Mouse (Mus musculus) megakaryocyte progenitor cell, adult 5-6 weeks (primary cell): ENCODE data around the gene Trio. TPM values are rescaled to one million over a fixed set of nuclear protein-coding genes. Genes with fewer than 3 reads are reported as not detected.

Source experiments
- ATAC-seq: replicated peaks from 2 replicates; pipeline ENCODE4 v1.8.0; 2016; ENCODE audit warnings: mild to moderate bottlenecking, moderate TSS enrichment, inconsistent platforms; ENCODE audit not compliant: poor library complexity
- total RNA-seq, 2 experiments: library from RNA; stranded (forward) in 1 of 2; stranded (reverse) in 1 of 2; fragments of 157-497, 149-512 nt in 1 of 2; fragments of 200-1000 nt in 1 of 2; gene quantifications; 2 replicates each; pipeline versions ENCODE4 v1.2.3 to v1.2.4; 2015 to 2017

Gene Trio
- total RNA-seq, 2 experiments from 2014 or later, result 19.4 to 20.2 TPM

DNA sequence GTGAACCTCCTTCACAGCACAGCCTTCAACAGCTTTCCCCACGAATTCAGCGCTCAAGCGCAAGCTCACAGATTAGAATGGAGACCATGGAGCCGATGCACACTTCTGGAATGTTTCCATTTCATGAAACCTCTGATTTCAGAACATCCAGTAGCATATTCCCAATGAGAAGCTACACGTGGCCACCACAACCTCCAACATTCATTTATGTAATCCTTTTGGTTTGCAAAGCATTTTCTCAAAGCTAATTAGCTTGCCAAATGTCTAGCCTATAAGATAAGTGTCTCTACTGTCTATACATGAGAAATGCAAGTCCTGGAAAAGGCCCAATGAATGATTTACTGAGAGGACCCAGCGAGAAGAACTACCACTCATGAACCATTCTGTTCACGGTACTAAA is 74.5 kb downstream of the Trio start:
- ATAC-seq, result no peak

DNA sequence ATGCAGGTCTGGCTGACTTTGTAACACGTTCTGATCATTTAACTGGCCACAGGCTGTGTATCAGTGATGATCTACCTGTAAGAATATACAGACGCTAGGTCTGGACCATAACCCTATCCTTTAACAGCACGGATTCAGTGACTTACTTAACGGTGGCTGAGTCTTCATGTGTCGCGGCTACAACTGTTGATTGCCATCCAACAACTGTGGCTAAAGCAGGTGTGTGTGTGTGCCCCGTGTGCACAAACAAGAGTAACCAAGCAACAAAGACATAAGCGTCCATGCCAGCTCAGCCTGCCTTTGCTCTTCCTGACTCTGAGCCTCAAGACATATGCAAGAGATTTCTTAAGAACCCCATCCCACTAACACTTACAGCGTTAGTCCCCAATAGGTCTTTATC is 76.5 kb downstream of the Trio start:
- no peak for ATAC-seq

DNA sequence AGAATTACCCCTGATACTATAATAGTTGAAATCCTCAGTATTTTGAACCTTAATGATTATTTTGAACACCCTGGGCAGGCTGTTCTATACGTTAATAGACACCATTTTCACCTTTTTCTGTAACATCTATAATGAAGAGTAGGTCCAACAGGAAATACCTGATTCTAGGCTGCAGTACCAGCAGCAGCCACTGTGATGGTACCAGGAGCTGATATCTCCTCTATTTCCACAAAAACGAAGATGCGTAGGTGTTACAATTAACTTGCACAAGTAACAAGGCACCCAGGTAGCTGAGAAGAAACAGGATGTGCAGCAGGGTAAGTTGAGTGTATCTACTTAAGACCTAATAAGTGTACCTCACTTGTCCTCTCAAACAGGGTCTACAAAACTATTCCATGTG is 77.8 kb downstream of the Trio start:
- 0 out of 2 replicates have a peak, but pooled peaks have one; percentile 46 for ATAC-seq

DNA sequence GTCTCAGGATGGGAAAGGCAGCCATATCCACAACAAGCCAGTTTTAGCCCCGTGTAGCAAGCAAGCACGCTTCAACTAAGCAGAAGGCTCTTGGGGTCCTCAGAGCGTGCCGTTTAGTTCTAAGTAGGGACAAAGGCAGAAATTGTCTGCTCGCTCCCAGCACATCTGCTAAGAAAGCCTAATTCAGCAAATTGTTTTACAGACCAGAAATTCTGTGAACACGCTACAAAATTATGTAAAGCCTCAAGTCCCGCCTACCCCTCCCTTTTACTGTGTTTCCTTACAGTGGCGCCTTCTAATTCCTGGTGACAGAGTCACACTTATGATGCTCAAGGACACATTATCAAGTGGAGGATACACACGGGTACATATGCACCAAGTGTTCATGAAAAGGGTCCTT is 80.1 kb downstream of the Trio start:
- ATAC-seq, result no peak

DNA sequence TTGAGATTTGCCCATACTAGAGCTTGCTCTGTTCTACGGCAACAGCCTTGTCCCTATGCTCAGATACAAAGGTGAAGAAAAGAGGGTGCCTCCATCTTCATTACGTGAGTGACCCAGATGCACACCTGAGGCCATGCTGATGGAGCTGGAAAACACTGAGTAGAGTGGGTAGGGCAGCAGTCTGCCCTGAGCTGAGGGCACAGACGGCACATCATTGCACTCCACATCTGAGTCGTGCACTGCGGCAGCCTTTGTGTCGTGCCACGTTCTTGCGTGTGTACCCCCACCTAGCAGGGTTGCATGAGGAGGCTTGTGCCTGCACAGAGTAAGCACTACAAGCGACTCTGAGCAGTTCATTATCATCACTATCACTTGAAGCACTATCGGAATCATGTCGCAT is 80.8 kb downstream of the Trio start:
- no peak for ATAC-seq

DNA sequence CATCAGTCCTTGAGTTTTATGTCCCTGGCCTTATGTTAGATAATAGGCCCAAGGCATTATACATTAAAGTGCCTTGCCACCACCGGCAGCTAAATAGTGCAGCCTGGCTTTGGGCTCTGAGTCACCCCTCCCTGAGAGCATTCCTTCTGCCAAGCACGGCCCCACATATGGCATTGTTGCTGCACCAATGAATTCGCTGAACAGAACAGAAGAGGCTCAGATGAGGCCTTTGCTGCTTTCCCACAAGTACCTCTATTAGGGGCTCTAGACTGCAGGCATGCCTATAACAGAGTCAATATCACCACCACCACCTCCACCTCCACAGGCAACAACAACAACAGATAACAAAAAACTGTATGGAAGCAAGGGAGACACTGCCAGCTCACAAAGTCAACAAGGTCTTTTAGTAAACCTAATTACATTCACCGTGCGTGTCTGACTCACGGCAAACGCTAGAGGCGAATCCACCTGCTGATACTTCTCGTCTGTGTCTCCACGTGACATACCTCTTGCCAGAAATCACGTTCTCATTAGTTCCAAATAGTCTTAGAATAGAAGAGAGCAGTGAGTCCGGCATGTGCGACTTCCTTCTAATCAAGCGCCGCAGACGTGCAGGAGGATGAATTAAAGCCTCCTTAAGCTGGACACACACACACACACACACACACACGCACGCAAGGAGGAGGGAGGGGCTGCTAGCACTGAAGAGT is 82.0 kb downstream of the Trio start:
- ATAC-seq, result no peak

DNA sequence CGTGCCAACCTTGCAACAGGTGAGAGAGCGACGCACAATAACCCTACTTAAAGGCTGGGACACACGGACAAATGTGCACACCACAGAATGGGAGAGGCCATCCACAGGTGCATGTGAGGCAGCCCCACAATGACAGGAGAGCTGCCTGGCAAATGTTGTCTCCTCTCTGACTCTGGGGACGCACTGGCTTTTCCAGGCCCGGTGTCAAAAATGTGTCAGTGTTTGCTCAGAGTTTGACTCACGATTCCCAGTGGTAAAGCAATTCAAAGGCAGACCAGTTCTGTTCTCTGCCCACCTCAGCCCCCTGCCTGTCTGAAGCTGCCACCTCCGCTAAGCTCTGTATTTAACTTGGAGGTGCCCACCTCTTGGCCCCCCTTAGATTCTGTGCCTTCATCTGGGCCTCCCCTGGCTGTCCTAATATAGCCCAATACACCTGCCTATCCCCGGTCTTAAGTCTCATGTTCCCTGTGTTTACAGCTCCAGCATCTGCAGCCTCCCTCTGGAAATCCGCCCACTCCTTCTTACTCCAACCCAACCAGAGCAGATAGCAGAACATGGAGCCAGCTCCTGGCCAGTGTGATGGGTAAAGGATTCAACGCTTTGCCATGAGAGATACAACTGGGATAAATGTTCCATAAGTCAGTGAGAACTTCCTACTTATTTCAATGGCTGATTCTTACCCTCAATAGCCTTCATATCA is 83.3 kb downstream of the Trio start:
- ATAC-seq, result no peak

DNA sequence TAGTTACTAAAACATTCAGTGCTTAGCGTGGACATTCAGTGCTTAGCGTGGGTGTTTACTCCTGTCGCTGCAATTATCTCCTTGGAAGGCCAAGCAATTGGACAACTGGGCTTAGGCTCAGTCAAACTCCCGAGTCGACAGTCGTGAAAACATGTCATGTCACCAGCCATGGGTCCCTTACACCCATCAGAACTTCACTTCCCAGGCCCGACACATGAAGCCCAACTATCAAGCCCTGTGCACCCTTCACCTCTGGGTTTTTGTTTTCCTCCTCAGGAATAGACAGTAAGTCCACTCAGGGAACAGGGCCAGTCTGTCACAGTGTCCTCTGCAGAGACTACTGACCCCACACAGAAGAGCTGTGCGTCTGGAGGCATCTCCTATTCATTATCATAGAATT is 84.2 kb downstream of the Trio start:
- no peak for ATAC-seq

DNA sequence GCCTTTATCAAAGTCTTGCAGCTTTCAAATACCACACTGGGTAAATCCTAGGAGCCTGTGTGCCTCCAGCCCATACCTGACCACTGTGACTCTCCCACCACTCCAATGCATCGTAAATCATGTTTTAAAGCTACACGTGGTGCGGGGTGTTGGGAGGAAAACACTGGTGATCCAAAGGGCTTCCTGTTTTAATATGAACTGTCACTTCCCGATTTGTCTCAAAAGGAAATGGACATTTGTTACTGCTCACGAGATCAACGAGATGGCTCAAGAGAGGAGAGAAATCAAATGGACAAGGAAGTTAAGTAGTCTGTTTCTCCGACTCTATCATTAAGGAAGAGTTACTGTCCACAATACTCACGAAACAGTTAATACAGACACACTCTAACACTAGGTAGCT is 84.6 kb downstream of the Trio start:
- ATAC-seq, result peak; percentile 68

DNA sequence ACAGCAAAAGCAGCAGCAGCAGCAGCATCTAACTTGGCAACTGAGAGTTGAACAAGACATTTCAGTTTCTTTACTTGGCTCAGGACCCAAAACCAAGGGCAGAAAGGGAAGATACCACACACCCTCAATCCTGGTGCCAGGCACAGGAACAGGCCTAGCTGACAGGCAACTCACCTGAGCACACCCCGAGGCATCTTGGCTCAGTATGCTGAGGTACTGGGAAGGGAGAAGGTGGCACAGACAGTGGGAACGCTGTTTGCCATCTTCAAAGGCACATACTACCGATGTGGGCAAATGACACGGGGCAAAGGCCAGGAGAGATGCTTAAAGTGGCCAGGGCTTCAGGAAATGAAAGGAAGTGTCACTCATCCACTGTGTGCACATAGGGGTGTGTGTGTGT is 85.6 kb downstream of the Trio start:
- no peak for ATAC-seq

DNA sequence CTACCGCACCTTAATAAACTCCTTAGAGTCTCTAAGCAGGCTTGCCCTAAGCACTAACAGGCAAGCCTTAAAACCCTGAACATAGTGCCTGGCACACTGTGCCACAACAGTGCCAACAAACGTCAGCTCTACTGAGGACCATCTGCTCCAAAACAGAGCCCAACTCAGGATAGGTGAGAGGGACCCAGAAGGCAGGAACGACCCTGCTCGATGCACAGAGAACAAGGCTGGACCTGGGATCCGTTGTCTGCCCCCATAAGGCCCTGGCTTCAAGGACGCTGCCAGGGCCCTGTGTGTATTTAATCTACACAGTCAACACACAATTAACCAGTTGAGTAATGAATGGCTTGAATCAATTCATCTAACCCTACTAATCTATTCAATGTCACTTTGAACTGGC is 86.8 kb downstream of the Trio start:
- no peak for ATAC-seq

DNA sequence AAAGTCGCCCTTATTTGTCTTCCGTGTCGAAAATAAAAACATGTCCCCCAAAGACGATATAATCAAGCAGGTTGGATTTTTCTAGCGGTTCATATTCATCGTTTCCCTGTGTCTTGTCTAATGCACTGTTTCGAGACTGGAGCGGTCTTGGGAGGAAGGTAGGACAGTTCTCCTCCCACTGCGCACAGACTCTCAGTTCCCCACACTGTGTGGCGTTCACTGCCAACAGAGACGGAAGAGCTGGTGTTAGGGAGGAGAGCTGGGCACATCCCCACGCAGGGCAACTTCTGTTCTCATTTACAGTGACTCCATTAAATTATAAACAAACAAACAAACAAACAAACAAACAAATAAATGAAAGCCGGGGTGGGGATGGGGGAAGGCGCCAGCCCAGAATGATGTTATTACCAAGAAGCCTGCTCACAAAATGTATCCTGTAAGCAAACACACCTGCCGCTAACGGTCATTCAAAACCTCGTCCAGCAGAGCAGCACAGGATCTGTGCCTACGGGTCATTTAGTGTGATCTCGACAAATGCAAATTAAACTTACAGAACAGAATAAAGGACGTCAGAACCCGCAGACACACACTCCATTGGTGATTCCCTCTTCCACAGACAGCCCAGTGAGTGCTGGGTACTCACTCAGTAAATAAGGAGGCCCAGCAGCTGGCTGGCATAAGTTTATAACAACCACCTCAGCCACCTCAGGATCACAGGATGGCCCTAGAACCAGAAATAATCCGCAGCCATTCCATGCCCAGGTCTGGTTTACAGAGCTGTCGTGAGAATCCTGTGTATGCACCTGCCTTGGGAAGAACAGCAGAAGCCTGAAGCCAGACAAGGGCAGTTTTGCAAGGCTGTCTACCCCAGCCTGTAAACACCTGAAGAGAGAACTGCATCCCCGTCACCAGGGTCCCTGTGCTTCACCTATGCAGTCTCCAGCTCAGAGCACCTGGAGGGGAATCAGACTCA is 87.5 kb downstream of the Trio start:
- ATAC-seq, result peak; percentile 60

DNA sequence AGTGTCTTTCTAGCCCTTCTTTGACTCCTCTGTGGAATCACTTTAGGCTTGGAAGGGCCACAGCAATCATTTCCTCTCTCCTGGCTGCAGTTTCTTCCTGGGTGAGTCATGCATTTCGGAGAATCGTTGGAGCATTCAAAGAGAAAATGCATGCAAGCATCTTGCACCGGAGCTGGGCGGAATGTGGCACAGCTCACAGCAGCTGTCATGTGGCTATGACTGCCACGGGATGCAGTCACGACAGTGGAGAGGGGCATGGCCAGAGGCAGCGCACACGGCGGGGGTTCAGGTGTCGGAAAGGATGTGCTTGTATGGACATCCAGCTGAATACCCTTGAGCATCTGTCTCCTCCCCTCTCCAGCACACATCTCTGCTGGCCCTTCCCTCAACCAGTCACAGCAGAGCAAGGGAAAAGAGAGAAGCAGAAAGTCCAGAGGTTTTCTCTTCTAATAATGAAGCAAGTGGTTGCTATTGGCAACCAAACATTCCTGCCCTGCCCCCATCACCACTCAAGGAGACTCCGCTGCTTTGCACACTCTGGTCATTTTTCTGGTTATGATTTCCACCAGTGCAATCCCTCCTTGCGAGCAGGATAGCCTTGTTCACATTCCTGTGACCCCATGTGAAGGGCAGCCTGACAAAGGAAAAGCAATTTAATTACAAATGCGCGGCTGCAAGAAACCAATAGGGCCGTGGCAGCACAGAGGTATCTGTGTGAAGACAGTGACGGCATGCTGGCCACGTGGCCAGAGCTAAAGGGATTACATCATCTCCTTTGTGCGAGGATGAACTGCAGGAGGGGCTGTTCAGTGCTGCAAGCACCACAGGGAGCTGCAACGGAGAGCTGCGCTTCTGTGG is 88.4 kb downstream of the Trio start:
- peak; percentile 82 for ATAC-seq

DNA sequence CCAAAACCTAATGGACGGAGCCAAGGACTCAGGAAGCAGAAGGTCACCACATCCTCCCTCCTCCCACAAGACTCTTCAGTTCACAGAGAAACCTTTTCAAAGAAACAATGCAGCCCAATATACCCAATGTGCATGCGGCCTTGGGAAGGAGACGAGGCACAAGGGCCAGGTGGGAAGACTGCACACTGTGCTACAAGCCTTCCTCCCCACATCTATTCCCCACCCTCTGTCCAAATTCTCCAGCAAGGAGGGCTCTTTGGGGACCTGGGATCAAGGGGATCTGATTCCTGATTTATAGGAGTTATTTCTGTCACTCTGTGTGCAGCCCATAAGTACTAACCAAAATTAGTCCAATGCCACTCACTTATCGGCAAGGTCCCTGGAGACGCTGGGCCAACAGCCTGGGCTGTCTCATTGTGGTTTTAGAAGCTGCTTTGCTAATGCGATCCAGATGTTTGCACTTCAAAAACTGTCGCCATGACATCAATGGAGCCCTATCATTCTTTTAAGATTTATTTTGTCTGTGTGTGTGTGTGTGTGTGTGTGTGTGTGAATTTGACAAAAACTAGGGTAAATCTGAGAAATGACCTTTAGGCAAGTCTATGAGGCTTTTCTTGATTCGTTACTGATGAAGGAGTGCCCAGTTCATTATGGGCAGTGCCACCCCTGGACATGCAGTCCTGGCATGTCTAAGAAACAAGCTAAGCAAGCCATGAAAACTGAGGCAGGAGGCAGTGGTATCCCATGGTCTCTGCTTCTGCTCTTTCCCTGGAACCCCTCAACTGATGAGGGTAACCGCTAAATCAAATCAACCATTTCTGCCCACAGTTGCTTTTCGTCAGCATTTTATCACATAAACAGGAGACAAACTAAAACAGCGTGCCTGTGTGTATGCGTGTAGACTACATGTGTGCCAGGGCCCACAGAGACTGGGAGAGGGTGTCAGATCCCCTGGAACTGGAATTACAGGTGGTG is 89.6 kb downstream of the Trio start:
- ATAC-seq, result no peak

DNA sequence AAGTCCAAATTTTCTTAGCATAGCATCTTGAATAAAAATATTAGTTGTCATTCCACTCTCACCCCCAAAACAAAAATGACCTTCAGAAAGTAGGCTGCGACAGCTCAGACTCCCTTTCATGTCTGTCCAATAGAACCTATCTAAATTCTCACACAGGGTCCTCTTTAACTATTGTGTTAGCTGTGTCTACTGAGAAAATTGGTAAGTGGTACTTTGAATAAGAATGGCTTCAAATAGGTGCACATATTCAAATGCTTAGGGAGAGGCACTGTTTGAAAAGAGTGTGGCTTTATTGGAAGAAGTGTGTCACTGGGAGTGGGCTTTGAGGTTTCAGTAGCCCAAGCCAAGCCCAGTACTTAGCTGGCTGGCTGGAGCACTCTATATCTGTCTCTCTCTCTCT is 92.4 kb downstream of the Trio start:
- ATAC-seq, result no peak

DNA sequence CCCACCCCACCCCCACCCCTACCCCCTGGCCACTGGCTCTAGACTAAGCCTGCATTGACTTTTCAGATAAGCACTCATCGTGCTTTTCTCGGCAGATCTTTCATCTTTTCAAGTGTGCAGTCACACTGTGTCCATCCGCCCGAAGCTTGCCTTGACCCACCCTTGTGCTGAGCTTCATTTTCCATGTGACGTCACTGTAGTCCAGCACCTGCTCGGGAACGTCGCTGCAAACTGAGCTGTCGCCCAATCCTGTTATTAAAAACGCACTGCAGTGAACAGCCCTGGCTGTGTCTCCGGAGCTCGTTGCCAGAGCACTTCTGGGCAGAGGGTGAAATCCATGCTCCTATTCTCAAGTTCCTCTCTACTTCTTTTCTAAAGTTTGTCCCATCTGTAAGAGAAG is 93.8 kb downstream of the Trio start:
- ATAC-seq, result no peak

DNA sequence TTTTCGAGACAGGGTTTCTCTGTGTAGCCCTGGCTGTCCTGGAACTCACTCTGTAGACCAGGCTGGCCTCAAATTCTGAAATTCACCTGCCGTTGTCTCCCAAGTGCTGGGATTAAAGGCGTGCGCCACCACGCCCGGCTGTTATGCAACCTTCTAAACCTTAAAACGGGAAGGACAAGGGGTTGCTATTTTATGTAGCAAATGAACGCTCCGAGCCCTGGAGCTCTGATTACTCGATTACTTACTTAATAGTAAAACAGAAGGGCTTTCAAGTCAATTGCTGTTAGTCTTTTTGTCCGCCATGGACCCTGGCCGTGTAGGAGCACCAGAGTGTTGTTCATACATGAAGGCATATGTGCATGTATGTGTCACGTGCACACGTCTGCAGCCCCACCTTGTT is 94.2 kb downstream of the Trio start:
- no peak for ATAC-seq

DNA sequence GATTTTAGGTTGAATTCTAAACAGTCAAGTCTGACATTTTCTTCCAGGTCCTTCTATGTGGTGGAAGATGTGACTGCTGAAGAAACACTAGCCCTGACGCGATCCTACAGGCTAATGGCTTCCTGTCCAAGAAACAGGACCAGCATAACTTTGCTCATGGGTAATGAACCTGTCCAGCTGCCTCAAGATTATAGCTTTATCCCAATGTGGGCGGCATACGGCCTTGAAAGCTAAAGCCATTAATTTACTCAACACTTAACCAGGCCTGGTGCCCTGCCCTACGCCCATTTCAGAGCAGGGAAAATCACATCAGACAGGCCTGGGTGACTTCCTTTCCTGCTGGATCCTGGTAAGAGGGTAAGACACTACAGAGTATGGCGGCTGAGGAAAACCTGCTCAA is 98.0 kb downstream of the Trio start:
- ATAC-seq, result no peak

DNA sequence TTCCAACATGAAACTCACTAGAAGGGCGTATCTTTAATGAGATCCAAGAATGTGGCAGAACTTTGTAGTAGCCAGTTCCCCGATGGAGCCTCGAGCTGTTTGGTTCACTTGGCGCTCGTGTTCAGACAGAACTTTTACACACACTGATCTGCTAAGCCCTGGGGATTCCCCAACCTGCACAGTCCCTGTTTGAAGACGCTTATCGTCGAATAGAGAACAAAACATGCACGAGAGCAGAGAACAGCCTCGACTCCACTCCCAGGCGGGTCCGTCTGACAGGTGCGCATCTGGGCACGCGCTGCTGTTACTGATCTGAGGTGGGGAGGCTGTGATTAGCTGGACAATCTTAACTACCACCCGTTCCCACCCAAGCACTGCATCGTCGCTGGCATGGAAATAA is 98.7 kb downstream of the Trio start:
- ATAC-seq, result no peak

DNA sequence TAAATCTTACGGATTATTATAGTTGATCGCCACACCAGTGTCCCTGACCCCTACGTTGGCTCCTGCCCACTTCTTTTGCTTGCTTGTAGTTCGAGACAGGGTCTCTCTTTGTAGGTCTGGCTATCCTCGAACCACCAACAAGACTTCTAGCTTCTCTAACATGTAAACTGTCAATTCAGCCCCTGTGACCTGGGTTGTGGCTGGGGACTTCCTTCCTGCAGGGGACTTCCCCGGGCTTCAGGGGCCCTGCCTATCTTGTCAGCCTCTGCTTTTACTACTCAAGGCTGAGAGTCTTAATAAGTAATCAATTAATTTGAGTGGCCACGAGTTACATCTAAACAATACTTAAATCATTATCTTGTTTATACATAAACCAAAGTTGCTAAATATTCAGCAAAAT is 99.2 kb downstream of the Trio start:
- peak; percentile 28 for ATAC-seq
